Mouse (Mus musculus) kidney, adult 2 months (tissue): ENCODE data around the gene Dynlt1b.
"Not testable (repeated sequence)": the region's sequence is repeated elsewhere in the genome, so short reads cannot be mapped to it uniquely, and the experiment has no call there.

Source experiments
- CTCF ChIP-seq: fragments of 200-500 bp; conservative IDR thresholded peaks from 2 replicates; pipeline ENCODE4 v1.5.1; 2011; ENCODE audit warnings: low read depth, mild to moderate bottlenecking, control low read depth, low read length, moderate library complexity, mixed read lengths; ENCODE audit not compliant: insufficient read depth, insufficient read length
- POLR2A ChIP-seq: fragments of 200-500 bp; IDR thresholded peaks from one replicate; pipeline ENCODE4 v1.6.1; 2011; ENCODE audit warnings: low read depth, low read length, control low read depth

GRCm38 (mm10) chr17:6429945-6430344 is at the start of gene Dynlt1b:
- TF ChIP-seq CTCF, result not testable (repeated sequence)
- TF ChIP-seq POLR2A, result peak; percentile 82
